Mouse (Mus musculus) cerebellum, postnatal 14 days (tissue): ENCODE measurements around the gene Elf2.
"Not testable (repeated sequence)": the region's sequence is repeated elsewhere in the genome, so short reads cannot be mapped to it uniquely, and the experiment has no call there.

Experiments
- DNase-seq, 2 experiments: peaks; one replicate each; pipeline ENCODE4 v3.0.0; 2021; ENCODE audit warnings: mixed read lengths in 2 of 2

Gene Elf2

GRCm38 (mm10) chr3:51327429-51327797 is 13.1 kb downstream of the Elf2 start:
- DNase-seq = no peak

GRCm38 (mm10) chr3:51326664-51327428 is 13.6 kb downstream of the Elf2 start:
- no peak for DNase-seq

- no peak for DNase-seq
Measured at GRCm38 (mm10) chr3:51325475-51325874, 15.0 kb downstream of the Elf2 start.

- no peak for DNase-seq
Measured at GRCm38 (mm10) chr3:51323006-51323405, 17.5 kb downstream of the Elf2 start.

- no peak for DNase-seq
Measured at GRCm38 (mm10) chr3:51322326-51322725, 18.1 kb downstream of the Elf2 start.

- DNase-seq = no peak
Measured at GRCm38 (mm10) chr3:51321141-51321540, 19.3 kb downstream of the Elf2 start.

- not testable (repeated sequence) for DNase-seq
Measured at GRCm38 (mm10) chr3:51318053-51318452, 22.4 kb downstream of the Elf2 start.

- DNase-seq = no peak
Measured at GRCm38 (mm10) chr3:51316876-51317275, 23.6 kb downstream of the Elf2 start.

GRCm38 (mm10) chr3:51311638-51312037 is 28.8 kb downstream of the Elf2 start:
- no peak for DNase-seq

GRCm38 (mm10) chr3:51310098-51310497 is 30.4 kb downstream of the Elf2 start:
- DNase-seq = peak; percentile 20 to 23

GRCm38 (mm10) chr3:51306621-51307020 is 33.8 kb downstream of the Elf2 start:
- no peak for DNase-seq

GRCm38 (mm10) chr3:51305961-51306360 is 34.5 kb downstream of the Elf2 start:
- no peak for DNase-seq

- no peak for DNase-seq
Measured at GRCm38 (mm10) chr3:51302971-51303476, 37.4 kb downstream of the Elf2 start.

GRCm38 (mm10) chr3:51301583-51301982 is 38.9 kb downstream of the Elf2 start:
- DNase-seq = no peak

GRCm38 (mm10) chr3:51296790-51297189 is 43.7 kb downstream of the Elf2 start:
- DNase-seq = no peak

GRCm38 (mm10) chr3:51295225-51295624 is 45.2 kb downstream of the Elf2 start:
- no peak for DNase-seq

GRCm38 (mm10) chr3:51294251-51294650 is 46.2 kb downstream of the Elf2 start:
- no peak for DNase-seq

GRCm38 (mm10) chr3:51288880-51289821 is 51.3 kb downstream of the Elf2 start:
- DNase-seq = peak; percentile 90 to 93

- DNase-seq = no peak
Measured at GRCm38 (mm10) chr3:51284375-51284774, 56.1 kb downstream of the Elf2 start.

- DNase-seq = no peak
Measured at GRCm38 (mm10) chr3:51281727-51282126, 58.7 kb downstream of the Elf2 start.

- no peak for DNase-seq
Measured at GRCm38 (mm10) chr3:51278433-51278832, 62.0 kb downstream of the Elf2 start.

GRCm38 (mm10) chr3:51277201-51278150 is 63.0 kb downstream of the Elf2 start:
- peak; percentile 83 to 84 for DNase-seq
